Mouse (Mus musculus): Measurements from ENCODE around the gene Dpp6. TPM values are rescaled to one million over a fixed set of nuclear protein-coding genes. Genes with fewer than 3 reads are reported as not detected.

The Dpp6 gene
- polyA plus RNA-seq, 1 experiment from 2014 or later, result 7.0 TPM

GRCm38 (mm10) chr5:27413023-27413422 lies 596.0 kb downstream of the Dpp6 start:
- no peak overlapping the region for H3K4me3 ChIP-seq
- DNase-seq (ENCODE audit: low spot score), result no peak
- 86% methylated on average over 3 of the region's 3 CpGs for WGBS
- H3K27ac ChIP-seq (replicated peaks), result no peak overlapping the region
- no peaks in the 10 kb centered on the region for H3K4me1 ChIP-seq
- no peaks in the 10 kb centered on the region for H3K36me3 ChIP-seq
- no peaks in the 10 kb centered on the region for H3K27me3 ChIP-seq (ENCODE audit: low read depth, poor library complexity, severe bottlenecking)
- H3K9me3 ChIP-seq (replicated peaks), result no peaks in the 10 kb centered on the region

- Histone ChIP-seq H3K4me1 (peaks cover 4% of the 10 kb centered on the region; the same call in 1 of the 2 replicates), H3K27me3 (ENCODE audit: low read depth, poor library complexity, severe bottlenecking) (no peaks in the 10 kb centered on the region), H3K9me3 (replicated peaks) (no peaks in the 10 kb centered on the region), H3K27ac (replicated peaks) (no peak overlapping the region), H3K4me3 (no peak overlapping the region), H3K36me3 (no peaks in the 10 kb centered on the region)
- 88% methylated on average over 4 of the region's 4 CpGs for WGBS
- DNase-seq (ENCODE audit: low spot score), result no peak
Measured at GRCm38 (mm10) chr5:27415518-27415917, 598.5 kb downstream of the Dpp6 start.

GRCm38 (mm10) chr5:27416571-27416970 lies 599.6 kb downstream of the Dpp6 start:
- Histone ChIP-seq H3K27me3 (ENCODE audit: low read depth, poor library complexity, severe bottlenecking) (no peaks in the 10 kb centered on the region), H3K4me3 (no peak overlapping the region), H3K9me3 (replicated peaks) (no peaks in the 10 kb centered on the region), H3K4me1 (peaks cover 4% of the 10 kb centered on the region; the same call in 1 of the 2 replicates), H3K36me3 (no peaks in the 10 kb centered on the region), H3K27ac (replicated peaks) (no peak overlapping the region)
- DNase-seq (ENCODE audit: low spot score), result peak; percentile 12
- 65% methylated on average over 4 of the region's 4 CpGs for WGBS

GRCm38 (mm10) chr5:27417398-27417797 lies 600.4 kb downstream of the Dpp6 start:
- Histone ChIP-seq H3K4me3 (no peak overlapping the region), H3K36me3 (no peaks in the 10 kb centered on the region), H3K27me3 (ENCODE audit: low read depth, poor library complexity, severe bottlenecking) (no peaks in the 10 kb centered on the region), H3K4me1 (peaks cover 4% of the 10 kb centered on the region; the same call in 1 of the 2 replicates), H3K9me3 (replicated peaks) (no peaks in the 10 kb centered on the region), H3K27ac (replicated peaks) (no peak overlapping the region)
- 75% methylated on average over 7 of the region's 7 CpGs for WGBS
- no peak for DNase-seq (ENCODE audit: low spot score)

GRCm38 (mm10) chr5:27418856-27419255 lies 601.9 kb downstream of the Dpp6 start:
- Histone ChIP-seq H3K36me3 (no peaks in the 10 kb centered on the region), H3K9me3 (replicated peaks) (no peaks in the 10 kb centered on the region), H3K4me1 (peaks cover 4% of the 10 kb centered on the region; the same call in 1 of the 2 replicates), H3K27me3 (ENCODE audit: low read depth, poor library complexity, severe bottlenecking) (no peaks in the 10 kb centered on the region), H3K27ac (replicated peaks) (no peak overlapping the region), H3K4me3 (no peak overlapping the region)
- 84% methylated on average over 1 of the region's 1 CpGs for WGBS
- DNase-seq (ENCODE audit: low spot score), result no peak

GRCm38 (mm10) chr5:27421090-27421635 lies 604.2 kb downstream of the Dpp6 start:
- 82% methylated on average over 4 of the region's 4 CpGs for WGBS
- H3K4me1 ChIP-seq, result peaks cover 4% of the 10 kb centered on the region; the same call in 1 of the 2 replicates
- H3K27me3 ChIP-seq (ENCODE audit: low read depth, poor library complexity, severe bottlenecking), result no peaks in the 10 kb centered on the region
- no peak overlapping the region for H3K27ac ChIP-seq (replicated peaks)
- no peak overlapping the region for H3K4me3 ChIP-seq
- no peak for DNase-seq (ENCODE audit: low spot score)
- H3K9me3 ChIP-seq (replicated peaks), result no peaks in the 10 kb centered on the region
- H3K36me3 ChIP-seq, result no peaks in the 10 kb centered on the region

GRCm38 (mm10) chr5:27423766-27424165 lies 606.8 kb downstream of the Dpp6 start:
- H3K36me3 ChIP-seq, result no peaks in the 10 kb centered on the region
- DNase-seq (ENCODE audit: low spot score), result no peak
- H3K4me3 ChIP-seq, result no peak overlapping the region
- H3K9me3 ChIP-seq (replicated peaks), result no peaks in the 10 kb centered on the region
- H3K27me3 ChIP-seq (ENCODE audit: low read depth, poor library complexity, severe bottlenecking), result no peaks in the 10 kb centered on the region
- no peaks in the 10 kb centered on the region for H3K4me1 ChIP-seq
- no peak overlapping the region for H3K27ac ChIP-seq (replicated peaks)
- 70% methylated on average over 3 of the region's 3 CpGs for WGBS

- Histone ChIP-seq H3K27ac (replicated peaks) (no peak overlapping the region), H3K4me3 (no peak overlapping the region), H3K36me3 (no peaks in the 10 kb centered on the region), H3K9me3 (replicated peaks) (no peaks in the 10 kb centered on the region), H3K27me3 (ENCODE audit: low read depth, poor library complexity, severe bottlenecking) (no peaks in the 10 kb centered on the region), H3K4me1 (no peaks in the 10 kb centered on the region)
- WGBS, result 77% methylated on average over 3 of the region's 3 CpGs
- DNase-seq (ENCODE audit: low spot score), result no peak
Measured at GRCm38 (mm10) chr5:27424484-27425080, 607.6 kb downstream of the Dpp6 start.

GRCm38 (mm10) chr5:27426200-27426599 lies 609.2 kb downstream of the Dpp6 start:
- DNase-seq (ENCODE audit: low spot score), result no peak
- no peaks in the 10 kb centered on the region for H3K4me1 ChIP-seq
- no peaks in the 10 kb centered on the region for H3K27me3 ChIP-seq (ENCODE audit: low read depth, poor library complexity, severe bottlenecking)
- no peak overlapping the region for H3K4me3 ChIP-seq
- no peaks in the 10 kb centered on the region for H3K9me3 ChIP-seq (replicated peaks)
- 86% methylated on average over 1 of the region's 1 CpGs for WGBS
- no peaks in the 10 kb centered on the region for H3K36me3 ChIP-seq
- H3K27ac ChIP-seq (replicated peaks), result no peak overlapping the region

- no peak for DNase-seq (ENCODE audit: low spot score)
- H3K27ac ChIP-seq (replicated peaks), result no peak overlapping the region
- H3K27me3 ChIP-seq (ENCODE audit: low read depth, poor library complexity, severe bottlenecking), result no peaks in the 10 kb centered on the region
- no peaks in the 10 kb centered on the region for H3K4me1 ChIP-seq
- no peaks in the 10 kb centered on the region for H3K9me3 ChIP-seq (replicated peaks)
- no peak overlapping the region for H3K4me3 ChIP-seq
- H3K36me3 ChIP-seq, result no peaks in the 10 kb centered on the region
Measured at GRCm38 (mm10) chr5:27433584-27433983, 616.6 kb downstream of the Dpp6 start.

- no peak for DNase-seq (ENCODE audit: low spot score)
- whole genome bisulfite sequencing, result 47% methylated on average over 3 of the region's 3 CpGs
- Histone ChIP-seq H3K27ac (replicated peaks) (no peak overlapping the region), H3K4me1 (no peaks in the 10 kb centered on the region), H3K36me3 (no peaks in the 10 kb centered on the region), H3K27me3 (ENCODE audit: low read depth, poor library complexity, severe bottlenecking) (no peaks in the 10 kb centered on the region), H3K4me3 (no peak overlapping the region), H3K9me3 (replicated peaks) (no peaks in the 10 kb centered on the region)
Measured at GRCm38 (mm10) chr5:27453201-27453845, 636.3 kb downstream of the Dpp6 start.

GRCm38 (mm10) chr5:27454386-27454785 lies 637.4 kb downstream of the Dpp6 start:
- Histone ChIP-seq H3K9me3 (replicated peaks) (no peaks in the 10 kb centered on the region), H3K4me3 (no peak overlapping the region), H3K4me1 (no peaks in the 10 kb centered on the region), H3K27ac (replicated peaks) (no peak overlapping the region), H3K36me3 (no peaks in the 10 kb centered on the region), H3K27me3 (ENCODE audit: low read depth, poor library complexity, severe bottlenecking) (no peaks in the 10 kb centered on the region)
- WGBS, result 89% methylated on average over 3 of the region's 3 CpGs
- DNase-seq (ENCODE audit: low spot score), result no peak

GRCm38 (mm10) chr5:27456981-27457380 lies 640.0 kb downstream of the Dpp6 start:
- WGBS, result 98% methylated on average over 1 of the region's 1 CpGs
- Histone ChIP-seq H3K4me1 (peaks cover 4% of the 10 kb centered on the region; the same call in 1 of the 2 replicates), H3K9me3 (replicated peaks) (no peaks in the 10 kb centered on the region)

More at GRCm38 (mm10) chr5:27456981-27457380, 640.0 kb downstream of the Dpp6 start:
- DNase-seq (ENCODE audit: low spot score), result no peak
- Histone ChIP-seq H3K36me3 (no peaks in the 10 kb centered on the region), H3K27ac (replicated peaks) (no peak overlapping the region), H3K4me3 (no peak overlapping the region), H3K27me3 (ENCODE audit: low read depth, poor library complexity, severe bottlenecking) (no peaks in the 10 kb centered on the region)

Measured in midbrain, embryonic 10.5 days (tissue).